Mouse (Mus musculus) urinary bladder, postnatal 4 days (tissue): ENCODE data around the gene Kdm5a.
A peak's percentile ranks its signal among the peaks of the same experiment; 100 is the strongest.

Source experiments
- DNase-seq, 2 experiments: peaks; one replicate each; pipeline ENCODE4 v3.0.0; 2021 to 2022; ENCODE audit warnings: low spot score in 2 of 2

Kdm5a gene

DNA sequence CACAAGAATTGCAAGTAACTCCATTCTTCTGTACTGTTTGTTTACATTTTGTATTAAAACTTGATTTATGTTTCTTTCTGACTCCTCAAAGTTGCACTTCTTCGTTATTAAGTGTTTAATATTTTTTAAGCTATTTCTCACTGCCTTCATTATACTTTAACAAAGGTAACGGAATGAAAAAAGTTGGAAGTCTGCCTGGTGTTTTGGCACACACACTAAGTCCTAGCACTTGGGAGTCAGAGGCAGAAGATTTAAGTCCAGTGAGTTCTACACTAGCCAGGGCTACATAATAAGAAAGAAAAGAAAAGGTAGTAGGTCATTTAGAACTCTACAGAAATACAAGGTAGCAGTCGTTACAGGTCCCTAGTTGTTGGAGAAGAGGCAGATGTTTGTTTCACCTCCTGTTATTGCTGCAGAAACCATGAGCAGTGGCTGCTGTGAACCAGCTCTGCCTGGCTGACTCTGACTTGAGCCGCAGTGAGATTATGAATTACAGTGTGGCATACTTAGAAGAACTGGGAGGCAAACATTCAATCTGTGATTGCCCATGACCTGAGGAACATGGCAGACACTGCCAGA is 78.3 kb downstream of the Kdm5a start:
- DNase-seq = no peak

DNA sequence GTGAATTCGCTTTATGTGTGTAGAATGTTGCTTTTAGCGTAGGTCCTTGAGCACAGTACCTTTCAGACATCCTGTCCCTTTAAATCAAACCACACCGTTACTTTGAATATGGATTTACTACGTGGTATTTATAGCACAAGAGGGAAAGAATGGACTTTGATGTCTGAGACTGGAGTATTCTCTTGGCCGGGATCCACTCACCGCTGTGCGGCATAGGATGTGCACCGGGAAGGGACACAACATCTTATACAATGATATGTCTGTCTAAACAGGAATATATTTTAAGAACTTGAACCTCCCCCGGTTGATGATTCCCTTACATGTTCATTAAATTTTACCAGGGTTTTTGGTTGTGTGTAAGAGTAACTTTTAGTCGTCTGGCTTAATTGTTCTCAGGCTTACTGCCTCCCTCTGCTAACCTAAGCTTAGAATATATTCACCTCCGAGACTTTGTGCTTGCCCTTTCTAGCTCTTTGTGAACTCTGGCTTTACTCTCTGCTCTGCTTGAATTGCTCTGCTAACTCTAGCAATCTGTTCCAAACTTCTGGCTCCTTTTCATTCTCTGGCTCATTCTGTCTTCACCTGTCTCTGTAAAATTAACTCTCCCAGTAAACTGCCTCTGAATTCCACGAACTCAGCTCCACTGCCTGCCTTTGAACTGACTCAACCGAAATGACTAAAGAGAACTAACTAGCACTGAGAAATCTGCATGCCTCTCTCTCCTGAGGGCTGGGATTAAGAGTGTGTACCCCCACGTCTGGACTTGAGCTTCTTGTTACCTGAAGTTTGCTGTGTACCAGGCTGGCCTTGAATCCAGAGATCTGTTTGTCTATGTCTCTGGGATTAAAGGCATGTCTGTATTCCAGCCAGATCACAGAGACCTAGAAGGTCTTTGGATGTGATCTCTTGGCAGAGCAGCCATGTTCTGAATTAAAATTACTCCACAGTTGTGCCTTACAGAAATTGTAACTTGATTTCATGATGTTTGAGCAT is 79.7 kb downstream of the Kdm5a start:
- DNase-seq = no peak

DNA sequence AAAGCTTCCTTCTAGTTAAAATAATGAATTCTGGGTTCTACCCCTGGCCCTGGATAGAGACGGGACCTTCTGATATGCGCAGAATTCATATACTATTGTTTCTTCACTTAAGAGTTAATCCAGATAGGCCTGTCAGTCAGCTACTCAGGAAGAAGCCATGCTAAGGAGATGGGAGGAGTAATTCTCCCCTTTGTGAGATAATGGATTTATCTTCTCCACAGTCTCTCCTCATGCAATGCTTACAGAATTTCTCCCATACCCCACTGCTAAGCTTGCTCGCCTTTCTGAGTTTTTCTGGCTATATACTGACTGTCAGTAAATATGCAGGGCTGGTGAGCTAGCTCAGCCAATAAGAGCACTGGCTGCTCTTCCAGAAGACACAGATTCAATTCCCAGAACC is 86.3 kb downstream of the Kdm5a start:
- no peak for DNase-seq

DNA sequence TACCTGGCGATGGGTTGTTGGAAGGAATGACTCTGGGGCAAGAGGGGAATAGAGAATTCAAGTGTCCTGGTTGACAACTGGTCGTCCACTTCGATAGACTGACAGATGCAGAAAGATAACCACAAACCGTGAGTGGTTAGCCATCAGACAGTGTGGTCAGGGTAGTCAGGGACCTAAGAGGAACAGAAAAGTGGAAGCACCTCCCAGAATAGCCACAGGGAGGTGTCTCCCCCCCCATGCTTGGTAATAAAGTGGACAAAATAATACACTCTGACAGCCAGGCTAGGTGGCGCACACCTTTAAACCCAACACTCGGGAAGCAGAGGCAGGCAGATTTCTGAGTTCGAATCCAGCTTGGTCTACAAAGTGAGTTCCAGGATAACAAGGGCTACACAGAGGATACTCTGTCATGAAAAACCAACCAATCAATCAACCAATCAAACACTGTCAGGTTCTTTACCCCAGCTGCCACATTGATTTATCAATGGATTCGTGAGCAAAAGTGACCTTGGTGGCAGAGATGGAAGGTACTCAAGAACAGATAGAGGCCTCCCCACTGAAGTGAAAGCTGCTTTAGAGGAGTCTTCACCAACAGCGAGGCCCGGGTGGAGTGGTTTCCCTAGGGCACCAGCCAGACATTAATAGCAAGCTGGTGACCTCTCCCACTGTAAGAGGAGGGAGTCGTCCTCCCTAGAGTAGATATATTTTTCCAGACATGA is 88.6 kb downstream of the Kdm5a start:
- no peak for DNase-seq

DNA sequence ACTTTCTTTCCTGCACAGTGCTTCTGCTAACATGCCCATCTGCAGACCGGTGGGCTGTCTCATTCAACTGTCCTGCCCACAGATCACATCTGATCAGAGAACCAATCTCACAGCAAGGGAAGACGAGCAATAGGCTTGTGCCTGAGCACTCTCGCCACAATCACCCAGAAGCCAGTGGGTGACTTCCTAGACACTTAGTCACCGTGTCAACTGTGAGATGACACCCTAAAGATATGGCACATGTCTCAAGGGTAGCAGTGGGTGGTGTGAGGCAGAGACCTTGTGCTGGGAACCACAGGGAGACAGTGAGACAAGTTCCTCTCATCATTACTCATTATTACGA is 89.2 kb downstream of the Kdm5a start:
- no peak for DNase-seq

DNA sequence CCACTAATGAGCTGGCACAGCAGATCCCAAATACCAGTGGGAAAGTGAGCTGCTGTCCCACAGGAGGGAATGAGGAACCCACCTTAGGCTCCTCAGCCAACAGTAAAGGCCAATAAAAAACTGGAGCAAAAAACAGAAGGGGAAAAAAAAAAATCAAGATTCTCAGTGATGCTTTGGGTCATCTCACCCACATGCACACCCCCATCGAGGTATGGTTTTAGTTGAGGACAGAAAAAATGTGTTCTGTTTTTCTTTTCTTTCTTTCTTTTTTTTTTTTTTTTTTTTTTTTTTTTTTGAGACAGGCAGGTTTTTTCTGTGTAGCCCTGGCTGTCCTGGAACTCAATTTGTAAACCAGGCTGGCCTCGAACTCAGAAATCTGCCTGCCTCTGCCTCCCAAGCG is 89.6 kb downstream of the Kdm5a start:
- no peak for DNase-seq

DNA sequence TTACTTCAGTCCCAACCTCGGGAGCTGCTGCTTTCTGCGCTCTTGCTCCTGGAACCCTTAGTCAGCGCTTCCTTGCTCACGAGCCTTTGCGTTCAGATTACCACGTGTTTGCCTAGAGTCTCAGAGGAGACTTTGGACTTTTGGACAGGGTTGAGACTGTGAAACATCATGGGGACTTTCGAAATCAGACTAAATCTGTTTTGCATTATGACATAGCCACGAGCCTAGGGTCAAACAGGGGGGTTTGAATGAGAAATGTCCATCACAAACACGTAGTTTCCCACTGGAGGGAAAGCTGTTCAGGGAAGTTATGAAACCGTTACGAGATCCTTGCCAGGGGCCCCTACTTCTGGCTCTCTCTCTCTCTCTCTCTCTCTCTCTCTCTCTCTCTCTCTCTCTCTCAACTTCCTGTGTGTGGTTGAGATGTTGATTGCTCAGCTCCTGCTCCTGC is 90.7 kb downstream of the Kdm5a start:
- no peak for DNase-seq

DNA sequence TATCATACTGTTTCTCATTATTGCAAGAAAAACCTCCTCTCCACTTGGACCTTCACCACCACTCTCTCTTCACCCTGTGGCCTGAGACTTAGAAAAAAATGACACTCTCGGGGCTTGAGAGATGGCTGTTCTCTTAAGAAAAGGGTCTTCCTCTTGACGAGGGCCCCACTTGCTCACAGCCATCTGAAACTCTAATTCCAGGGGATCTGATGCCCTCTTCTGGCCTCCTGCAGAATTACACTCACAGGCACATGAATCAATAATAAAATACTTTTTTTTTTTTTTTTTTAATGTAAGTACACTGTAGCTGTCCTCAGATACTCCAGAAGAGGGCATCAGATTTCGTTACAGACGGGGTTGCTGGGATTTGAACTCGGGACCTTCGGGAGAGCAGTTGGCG is 93.2 kb downstream of the Kdm5a start:
- no peak for DNase-seq

DNA sequence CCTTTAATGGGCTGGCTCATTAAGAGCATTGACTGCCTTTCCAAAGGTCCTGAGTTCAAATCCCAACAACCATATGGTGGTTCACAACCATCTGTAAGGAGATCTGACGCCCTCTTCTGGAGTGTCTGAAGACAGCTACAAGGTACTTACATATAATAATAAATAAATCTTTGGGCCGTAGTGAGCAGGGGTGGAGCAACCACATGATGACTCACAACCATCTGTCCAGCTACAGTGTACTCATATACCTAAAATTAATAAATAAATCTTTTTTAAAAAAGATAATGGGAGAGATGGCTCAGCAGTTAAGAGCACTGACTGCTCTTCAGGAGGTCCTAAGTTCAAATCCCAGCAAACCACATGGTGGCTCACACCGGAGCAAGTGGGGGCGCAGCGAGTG is 93.8 kb downstream of the Kdm5a start:
- DNase-seq = no peak

DNA sequence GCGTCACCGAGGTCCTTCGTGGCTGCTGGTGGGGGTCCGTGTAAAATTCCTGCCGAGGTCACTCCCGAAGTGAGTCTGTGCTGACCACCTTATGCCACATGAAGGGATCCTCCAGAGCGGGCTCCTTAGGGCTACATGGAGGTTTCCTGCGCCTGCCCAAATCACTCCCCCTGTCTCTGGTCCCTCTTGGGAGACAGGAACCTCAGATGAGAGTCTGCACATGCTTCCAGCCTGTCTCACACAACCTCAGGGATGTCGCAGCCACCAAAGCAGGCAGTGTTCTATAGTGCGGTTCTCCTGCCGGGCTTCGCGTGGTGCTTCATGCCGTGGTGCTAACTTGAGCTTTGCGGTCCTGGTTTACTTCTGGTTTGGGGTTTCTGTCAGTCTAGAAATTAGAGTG is 97.3 kb downstream of the Kdm5a start:
- no peak for DNase-seq

DNA sequence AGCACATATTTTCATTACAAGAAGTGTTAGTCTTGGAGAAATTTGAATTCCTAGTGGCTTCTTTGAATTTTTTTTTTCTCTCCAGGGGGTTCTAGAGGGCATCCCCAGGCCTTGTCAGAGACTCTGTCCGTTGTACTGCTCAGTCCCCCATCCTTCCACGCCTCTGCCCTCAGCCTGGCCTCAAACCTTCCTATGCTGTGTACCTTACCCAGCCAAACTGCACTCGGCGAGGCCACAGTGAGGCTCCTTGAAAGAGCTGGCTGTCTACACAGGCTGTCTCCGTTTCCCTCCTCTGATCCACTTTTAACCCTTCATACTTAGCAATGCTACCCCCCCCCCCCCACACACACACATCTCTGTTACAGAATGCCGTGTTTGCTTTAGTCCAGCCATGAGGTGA is 98.3 kb downstream of the Kdm5a start:
- DNase-seq = no peak

DNA sequence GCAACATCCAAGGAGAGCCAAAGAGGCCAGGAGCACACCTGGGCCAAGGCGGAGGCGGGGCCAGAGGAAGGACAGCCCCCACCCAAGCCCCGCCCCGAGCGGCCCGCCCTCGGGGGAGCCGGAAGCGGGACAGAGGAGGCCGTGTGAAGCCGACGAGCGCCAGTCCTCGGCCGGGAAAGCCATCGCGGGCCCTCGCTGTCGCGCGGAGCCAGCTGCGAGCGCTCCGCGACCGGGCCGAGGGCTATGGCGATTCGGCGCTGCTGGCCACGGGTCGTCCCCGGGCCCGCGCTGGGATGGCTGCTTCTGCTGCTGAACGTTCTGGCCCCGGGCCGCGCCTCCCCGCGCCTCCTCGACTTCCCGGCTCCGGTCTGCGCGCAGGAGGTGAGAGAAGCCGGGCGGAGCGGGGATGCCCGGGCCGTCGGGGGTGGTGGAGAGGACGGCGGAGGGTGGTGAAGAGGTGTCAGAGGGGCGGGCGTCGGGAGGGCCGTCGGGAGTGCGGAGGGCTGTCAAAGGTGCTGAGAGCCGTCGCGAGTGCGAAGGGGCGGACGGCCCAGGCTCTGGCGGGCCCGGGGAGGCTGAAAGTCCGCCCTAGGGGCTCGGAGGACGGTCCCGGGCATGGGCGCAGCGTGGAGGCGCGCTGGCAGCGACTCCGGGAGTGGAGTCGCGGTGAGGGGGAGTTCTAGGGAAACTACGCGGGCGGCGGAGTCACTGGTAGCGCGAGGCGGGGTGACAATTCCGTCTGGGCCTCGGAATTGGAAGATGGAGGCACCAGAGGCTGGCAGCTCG is 99.4 kb downstream of the Kdm5a start, which contains the start of gene Il17ra:
TSS of gene Il17ra (plus strand) at position 162 of the 786 bp plus-strand sequence.
- peak; percentile 74 to 76 for DNase-seq

DNA sequence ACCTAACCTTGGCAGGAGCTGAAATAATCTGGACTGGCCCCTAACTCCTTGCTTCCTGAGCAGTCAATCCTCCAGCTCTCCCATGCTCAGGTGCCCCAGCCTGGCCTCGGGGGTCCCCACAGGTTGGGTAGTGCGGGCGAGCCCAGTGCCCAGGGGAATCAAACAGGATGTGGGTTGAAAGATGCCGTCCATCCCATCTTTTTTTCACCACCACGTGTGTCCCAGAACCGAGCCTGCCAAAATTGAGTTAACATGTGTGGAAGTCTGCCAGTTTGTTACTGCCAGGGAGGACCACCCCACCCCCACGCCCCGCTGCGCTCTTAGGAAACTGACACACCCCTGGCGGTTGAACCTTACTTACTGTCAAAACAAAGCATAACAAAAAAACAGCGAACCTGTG is 100.0 kb downstream of the Kdm5a start:
- no peak for DNase-seq

DNA sequence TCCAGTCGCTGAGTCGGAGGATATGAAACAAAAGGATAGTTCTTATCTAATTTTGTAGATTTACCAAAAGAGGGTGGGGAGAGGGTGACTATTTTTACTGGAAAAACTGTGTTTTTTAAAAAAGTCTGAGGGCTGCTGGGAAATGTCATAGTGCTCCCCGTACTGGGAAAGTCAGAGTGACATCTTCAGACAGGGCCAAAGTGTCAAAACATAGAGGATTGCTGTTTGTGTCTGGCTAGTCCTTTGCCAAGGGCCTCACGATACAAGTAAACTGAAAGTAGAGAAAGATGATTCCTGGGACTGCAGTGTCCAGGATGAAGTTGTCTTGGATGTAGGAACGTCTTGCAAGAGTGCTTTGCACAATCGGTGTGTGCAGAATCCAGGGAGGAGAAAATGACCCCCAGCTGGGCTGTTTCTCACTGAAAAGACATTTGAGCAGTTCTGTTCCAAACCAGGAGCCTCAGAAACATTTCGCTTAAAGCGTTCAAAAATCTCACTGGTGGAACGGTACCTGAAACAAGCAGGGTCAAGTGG is 100.5 kb downstream of the Kdm5a start:
- no peak for DNase-seq

DNA sequence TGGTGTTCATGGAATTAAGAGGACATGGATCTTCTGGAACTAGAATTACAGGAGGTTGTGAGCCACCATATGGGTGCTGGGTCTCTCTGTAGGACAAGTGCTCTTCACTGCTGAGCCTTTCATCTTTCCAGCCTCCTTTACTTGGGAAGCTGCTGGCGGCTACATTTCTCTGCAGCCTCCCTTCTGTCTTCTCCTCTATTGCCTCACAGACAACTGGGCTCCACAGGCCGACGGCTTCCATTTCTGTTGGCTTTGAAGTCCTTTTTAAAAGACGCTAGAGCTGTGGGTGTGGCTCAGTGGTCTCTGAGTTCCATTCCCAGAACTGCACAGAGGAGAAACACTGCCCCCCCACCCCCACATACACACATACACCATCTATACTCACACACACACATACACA is 101.5 kb downstream of the Kdm5a start:
- no peak for DNase-seq

DNA sequence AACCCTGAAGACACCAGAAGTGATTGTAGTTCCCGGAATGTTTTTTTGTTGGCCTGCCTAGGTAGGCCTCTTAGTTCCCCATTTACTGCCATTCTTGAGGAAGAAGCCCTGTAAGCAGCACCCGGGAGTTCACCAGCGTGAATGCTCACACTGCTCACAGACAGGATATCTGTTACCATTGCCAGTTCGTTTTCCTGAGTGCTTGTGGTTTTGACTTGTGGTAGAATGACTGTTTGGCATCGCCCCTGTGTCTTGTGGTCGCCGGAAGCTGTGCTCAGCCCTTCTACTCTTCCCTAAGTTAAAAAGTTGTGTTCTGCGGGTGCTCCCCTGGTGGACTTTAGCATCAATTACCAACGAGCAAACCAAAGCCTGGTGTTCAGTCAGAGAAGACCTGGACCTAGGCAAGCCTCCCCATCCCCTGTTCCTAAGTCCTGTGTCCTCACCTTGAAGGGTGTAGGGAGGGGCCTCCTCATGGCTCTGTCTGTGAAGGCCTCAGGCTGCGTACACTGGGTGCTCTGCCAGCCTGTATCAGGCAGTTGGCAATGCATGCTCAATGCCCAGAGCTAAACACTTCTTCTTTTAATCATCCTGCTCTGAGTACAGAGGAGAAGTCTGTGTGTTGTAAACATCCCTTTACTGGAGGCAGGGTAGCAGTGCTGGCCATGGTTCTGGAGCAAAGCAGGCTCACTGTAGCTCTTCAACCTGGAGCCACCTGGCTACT is 102.8 kb downstream of the Kdm5a start:
- DNase-seq = no peak

DNA sequence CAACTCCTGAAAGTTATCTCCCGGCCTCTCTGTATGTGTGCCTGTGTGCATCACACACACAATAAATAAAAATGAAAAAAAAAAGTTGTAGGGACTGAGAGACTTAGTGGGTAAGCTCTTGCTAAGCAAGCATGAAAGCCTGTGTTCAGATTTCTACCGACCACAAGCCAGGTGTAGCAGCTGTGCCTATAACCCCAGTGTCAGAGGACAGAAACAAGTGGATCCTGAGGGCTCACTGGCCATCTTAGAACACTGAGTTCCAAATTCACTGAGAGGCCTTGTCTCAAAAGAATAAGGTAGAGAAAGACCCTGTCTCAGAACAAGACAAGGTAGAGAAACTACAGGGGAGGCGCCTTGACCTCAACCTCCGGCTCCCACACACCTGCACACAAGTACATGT is 104.3 kb downstream of the Kdm5a start:
- DNase-seq = no peak

DNA sequence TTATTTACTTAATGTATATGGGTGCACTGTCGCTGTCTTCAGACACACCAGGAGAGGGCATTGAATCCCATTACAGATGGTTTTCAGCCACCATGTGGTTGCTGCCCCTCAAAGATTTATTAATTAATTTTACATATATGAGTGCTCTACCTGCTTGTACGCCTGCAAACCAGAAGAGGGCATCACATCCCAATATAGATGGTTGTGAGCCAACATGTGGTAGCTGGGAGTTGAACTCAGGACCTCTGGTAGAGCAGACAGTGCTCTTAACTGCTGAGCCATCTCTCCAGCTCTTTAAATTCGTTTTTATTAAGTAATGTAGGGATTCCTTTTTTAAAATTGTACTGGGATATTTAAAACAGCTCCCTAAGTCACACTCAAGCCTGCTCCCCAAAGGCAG is 105.3 kb downstream of the Kdm5a start:
- no peak for DNase-seq

DNA sequence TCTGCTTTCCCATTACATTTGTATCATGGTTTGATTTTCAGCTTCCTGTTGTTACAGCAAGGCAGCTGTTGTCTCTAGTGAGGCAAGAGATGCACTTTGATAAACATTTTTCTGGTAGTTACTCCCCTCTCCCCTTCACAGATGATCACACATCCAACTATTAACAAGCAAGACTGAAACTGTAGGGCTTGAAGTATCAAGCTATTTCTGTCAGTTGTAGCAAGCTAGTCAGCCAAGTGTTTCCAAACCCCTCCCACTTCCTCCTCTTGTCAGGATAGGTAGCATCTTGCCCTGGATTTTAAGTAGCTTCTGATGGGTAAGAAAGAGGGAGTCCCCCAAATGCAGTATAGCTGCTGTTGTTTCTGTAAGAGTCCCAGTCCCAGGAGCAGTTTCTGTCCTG is 105.8 kb downstream of the Kdm5a start:
- DNase-seq = no peak

DNA sequence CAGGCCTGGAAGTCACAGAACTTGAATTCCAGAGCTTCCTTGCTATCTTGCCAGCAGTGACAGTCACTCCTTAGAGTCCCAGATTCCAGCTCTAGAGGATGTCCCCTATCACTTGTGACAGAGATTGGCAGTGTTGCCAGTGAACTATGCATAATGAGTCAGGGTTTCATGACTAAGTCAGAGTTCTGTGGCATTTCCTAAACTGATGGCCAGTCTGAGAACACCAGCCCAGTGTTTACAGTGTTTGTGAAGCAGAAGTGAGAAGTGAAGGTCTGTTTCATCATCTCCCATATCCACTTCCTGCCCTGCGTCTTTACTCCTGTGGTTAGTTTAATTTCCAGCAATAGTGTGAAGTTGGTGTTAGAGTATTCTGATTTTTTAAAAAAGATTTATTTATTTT is 106.7 kb downstream of the Kdm5a start:
- no peak for DNase-seq

DNA sequence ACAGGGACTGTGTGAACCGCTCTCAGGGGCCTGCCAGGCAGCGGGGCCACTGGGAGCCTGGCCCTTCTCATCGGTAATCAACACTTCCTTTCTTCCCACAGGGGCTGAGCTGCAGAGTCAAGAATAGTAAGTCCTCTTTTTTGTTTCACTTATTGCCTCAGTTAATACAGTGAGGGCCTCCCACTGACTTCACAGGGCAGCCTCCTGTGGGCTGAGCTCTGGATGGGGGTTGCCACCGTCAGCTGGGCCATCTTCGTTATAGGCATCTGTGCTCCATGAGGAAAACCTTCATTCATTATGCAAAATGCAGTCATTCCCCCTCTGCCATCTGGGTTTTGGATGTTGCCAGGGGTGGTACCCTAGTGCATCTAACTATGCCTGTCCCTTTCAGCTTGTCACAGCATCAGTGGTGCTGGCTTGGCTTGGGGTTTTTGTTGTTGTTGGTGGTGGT is 108.1 kb downstream of the Kdm5a start:
- no peak for DNase-seq
